Mouse (Mus musculus): ENCODE measurements around the gene Fto.

GRCm38 (mm10) chr8:91329461-91329850, 16.1 kb downstream of the Fto start:
- TF ChIP-seq CTCF (IDR thresholded peaks at IDR 0.05; ENCODE audit: borderline replicate concordance, extremely low read depth, insufficient read depth, insufficient read length) = no peak
- TF ChIP-seq POLR2A (IDR thresholded peaks at IDR 0.05; ENCODE audit: borderline replicate concordance, extremely low read depth, insufficient read depth, insufficient read length, poor library complexity, severe bottlenecking) = no peak

Measured in brain, embryonic 14.5 days (tissue).